Mouse (Mus musculus) layer of hippocampus, adult 11-12 months (tissue): ENCODE measurements at regions not wholly inside any gene's neighbourhood (a gene's known extent, or its start where the extent isn't known, plus 50 kb on each side); places are given as distances from the start of the nearest gene placed in this dataset.
"Not testable (repeated sequence)": the region's sequence is repeated elsewhere in the genome, so short reads cannot be mapped to it uniquely, and the experiment has no call there.

ENCODE experiments used
- DNase-seq: peaks from one replicate; pipeline ENCODE4 v3.0.0; 2022; ENCODE audit warnings: low spot score

DNA sequence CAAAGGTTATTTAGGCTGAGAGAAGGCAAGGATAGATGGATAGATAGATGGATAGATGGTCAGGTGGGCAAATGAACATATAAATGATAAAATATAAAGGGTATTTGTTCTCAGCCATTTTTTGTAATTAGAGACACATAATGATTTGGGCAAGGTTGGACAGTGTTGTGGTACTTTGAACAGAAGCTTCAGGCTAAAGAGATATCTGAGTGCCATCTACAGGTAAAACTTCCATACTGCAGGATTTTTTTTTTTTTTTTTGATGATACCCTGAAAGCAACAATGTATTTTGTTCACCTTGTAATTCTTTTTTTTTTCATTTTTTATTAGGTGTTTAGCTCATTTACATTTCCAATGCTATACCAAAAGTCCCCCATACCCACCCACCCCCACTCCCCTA lies 110.1 kb upstream of the Trabd2b start:
- DNase-seq, result no peak

DNA sequence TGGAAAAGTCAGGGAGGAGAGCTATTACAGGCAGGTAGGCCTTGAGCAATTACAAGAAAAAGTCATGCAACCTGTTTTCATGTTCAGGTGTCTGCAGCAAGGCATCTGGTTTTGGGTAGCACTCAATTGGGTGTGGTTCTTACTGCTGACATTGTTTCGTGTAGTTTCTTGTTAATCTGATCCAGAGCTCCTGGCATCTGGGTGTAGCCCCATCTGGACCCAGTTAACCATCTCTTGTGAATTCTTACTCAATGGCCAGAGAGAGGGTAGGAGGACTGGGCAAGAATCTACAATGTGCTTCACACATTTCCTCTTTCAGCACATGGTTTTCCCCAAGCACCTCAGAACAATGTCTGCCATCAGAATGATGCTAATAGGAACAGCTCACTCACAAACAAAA lies 108.0 kb upstream of the Trabd2b start:
- not testable (repeated sequence) for DNase-seq

DNA sequence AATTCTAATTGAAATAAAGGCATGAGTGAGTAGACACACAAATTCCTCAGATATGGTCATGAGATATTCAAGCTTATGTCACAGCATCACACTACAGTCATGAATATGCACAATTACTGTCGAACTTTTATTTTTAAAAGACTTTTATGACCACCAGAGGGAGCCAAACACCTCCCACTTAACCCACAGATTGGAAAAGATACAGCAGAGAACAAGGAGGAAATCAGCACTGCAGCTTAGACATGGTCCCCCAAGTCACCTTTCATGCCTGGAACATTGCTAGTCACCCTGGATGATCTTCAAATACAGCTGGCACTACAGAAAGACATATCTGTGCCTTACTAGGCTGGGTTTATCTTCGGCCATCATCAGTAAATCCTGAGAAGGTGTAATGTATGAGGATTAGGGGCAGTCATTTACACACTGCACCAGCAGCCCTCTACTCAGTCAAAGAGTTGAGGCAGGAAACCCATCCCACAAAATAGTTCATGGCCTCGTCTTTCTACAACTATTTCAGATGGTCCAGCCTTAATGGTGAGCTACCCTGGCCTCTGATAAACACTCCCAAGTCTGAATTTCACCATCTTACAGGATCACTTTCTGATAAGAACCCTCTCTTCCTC lies 106.0 kb upstream of the Trabd2b start:
- DNase-seq, result peak; percentile 43

DNA sequence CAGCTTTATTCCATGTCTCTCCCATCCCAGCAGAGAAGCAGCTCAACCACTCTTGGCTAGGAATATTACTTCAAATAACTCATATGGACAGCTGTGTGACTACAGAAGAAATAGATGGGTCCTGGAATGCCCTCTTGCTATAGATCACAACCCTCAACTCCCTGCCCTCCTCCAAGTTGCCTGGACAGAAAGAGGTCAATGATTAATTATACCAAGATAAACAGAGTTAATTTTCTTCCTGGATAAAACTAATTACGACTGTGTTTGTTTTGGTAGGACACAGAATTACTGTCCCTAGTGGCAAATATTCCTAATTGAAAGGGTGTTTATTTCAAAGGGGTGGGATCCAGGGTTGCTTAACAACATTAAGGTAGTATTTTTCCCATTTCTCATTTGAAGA lies 101.9 kb upstream of the Trabd2b start:
- DNase-seq, result no peak

DNA sequence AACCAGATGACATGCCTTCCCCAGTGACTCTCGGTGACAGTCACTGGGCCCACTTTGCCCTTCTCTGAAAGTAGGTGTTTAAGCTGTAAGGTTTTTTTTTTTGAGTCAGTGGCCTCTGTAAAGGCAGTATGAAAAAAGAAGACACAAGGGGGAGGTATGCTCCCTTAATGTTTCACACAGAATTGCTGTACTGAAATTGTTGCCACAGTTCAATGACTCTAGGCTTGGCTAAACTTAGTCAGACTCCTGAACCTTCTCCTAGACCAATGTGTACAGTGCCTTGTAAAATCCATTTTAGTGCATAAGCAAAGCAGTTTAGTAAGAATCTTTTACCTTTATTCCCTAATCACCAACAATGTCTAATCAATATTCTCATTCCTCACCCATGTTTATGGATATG lies 99.0 kb upstream of the Trabd2b start:
- no peak for DNase-seq

DNA sequence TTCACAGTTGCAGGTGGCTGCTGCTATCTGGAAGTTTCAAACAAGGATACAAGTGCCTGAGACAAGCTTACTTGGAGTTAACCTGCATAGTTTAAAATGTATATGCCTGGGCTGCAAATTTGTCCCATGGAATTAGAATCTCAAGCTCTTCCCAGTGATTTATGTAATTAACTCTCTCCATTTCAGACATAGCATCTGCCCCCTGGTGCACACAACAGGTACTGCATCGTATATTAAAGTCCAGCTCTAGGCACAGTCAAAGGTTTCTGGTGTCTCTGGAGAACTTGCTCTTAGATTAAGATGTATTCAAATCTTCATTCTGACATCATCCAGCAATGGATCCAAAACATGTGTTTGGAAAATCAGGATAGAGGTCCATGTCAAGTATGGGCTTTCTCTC lies 98.0 kb upstream of the Trabd2b start:
- peak; percentile 25 for DNase-seq

DNA sequence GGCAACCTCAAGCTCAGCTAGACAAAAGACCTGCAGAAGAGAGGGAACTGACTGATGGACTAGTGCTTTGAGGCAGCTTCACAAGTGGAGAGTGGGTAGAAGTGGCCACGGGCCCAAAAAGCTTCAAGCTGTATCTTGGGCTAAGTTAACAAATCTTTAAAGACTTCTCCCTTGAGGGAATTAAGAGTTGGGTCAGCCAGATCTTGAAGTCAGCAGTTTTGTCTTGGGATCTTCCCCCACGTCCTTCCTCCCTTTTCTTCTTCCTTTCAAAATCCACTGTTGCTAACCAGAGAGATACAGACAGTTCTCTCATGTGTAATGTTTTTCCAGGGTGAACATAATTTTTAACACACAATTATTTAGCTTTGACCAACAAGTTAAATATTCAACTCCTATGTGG lies 91.5 kb upstream of the Trabd2b start:
- no peak for DNase-seq

DNA sequence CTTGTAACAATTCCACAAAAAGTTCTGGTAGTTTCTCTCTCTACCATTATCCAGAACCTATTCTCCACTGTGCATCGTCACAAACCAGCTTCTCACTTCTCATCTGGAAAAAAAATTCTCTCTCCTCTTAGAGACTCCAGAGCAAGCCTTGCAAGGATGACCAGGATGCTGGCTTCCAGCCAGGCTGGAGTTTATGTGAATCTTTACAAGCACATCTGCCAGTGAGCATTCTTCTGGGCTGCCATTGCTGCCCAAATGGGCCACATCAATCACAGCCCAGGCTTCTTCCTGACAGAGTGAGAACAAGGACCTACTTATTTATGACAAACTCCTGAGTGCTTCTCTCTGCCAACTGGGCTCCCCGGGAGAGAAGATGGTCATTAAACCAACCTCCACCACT lies 91.0 kb upstream of the Trabd2b start:
- no peak for DNase-seq

DNA sequence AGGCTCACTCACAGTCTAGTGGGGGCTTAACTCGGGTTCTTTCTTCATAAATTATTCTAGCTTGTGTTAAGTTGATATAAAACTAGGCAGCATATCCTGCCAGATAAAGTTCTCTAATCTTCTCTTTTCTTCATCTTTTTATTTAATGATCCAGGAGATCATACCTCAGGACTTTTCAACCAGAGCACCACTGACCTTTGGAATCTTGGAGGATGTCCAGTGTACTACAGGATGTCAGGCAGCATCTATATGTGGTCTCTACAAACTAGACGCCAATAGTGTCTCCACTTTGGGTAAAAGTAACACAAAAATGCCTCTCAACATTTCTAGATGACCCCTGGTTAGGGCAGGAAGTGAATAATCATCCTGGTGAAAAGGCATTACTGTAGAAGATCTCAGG lies 89.4 kb upstream of the Trabd2b start:
- DNase-seq, result no peak

DNA sequence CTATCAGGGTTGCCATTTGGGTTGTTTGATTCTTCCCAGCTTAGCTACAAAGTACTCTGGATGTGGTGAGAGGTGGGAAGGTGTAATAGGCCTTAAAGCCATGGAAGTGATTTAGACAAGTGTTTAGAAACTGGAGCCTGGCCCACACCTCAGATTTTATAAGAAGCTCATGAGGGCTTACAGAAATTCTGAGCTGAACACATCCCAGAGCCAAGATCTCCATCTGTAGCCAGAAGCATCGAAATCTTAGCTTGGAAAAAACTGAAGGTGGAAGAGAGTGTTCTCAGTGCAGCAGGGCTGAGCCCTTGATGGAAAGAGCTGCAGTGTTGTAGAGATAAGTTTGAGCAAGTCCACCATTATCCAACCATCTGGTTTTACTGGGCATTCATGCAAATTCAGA lies 86.4 kb upstream of the Trabd2b start:
- DNase-seq, result no peak

DNA sequence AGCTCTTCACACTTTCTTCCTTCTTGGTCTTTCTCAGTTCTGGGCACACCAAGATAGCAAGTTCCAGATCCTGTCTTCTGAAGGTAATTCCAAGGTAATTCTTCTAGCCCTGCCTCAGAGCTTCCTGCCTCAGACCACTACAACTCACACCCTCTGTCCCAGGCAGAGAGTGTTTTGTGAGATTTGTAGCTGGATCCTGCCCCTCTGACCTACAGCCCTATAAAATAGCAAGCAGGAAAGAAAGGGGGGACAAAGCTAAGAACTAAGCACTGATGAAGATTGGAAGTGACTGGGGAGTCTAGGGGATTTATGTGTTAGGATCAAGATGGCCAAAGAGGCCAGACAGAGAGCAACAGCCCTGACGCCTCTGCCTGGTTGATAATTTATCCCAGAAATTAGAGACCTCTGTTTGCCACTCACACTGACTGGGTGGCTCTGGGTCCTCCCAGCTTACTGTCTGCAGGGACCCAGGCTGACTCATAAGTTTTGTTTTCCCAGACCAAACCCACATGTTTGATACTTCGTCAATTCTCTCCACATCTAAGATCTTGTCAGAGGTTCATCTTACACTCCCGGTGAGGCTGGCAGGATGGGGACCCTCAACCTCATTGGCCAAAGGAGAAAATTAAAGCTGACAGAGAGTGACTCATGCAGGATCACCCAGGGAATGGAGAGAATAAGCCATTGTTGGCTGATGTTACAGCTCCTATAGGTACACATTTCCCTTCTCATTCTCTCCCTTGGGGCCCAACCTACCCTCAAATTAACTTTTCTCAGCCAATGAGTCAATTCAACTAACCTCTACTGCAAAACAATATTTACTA lies 84.8 kb upstream of the Trabd2b start:
- no peak for DNase-seq

DNA sequence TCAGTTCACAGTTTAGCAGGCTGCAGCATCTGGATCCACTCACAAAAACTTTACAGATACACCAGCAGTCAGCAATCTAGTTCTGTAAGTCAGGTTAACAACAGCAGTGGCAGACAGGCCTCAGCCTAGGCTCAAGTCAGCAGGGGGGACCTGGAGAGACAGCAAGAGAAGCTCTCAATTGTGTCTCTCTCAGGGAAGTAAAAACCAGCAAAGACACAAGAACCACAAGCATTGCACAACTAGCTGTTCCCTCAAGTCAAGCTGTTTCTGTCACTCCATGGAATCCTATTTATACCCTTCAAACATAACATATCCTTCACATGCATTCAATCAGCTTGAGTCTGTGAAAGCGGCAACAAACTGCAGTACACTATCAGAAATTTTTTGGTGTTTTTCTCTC lies 76.5 kb upstream of the Trabd2b start:
- no peak for DNase-seq

DNA sequence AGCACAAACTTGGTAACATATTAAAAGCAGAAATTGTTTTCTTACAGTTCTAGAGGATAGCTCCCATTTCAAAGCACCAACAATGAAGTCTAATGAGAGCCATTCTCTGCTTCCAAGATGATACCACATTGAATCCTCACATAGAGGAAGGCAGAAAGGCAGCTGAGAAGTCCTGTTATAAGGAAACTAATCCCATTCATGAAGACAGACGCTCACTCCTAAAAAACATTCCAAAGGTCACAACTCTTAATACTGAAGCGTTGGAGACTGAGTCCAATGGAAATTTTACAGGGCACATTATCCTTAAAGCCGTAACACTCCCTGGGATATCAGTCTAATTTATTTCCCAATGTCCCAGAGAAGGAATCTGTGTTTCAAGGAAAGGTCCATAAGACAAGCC lies 75.4 kb upstream of the Trabd2b start:
- no peak for DNase-seq

DNA sequence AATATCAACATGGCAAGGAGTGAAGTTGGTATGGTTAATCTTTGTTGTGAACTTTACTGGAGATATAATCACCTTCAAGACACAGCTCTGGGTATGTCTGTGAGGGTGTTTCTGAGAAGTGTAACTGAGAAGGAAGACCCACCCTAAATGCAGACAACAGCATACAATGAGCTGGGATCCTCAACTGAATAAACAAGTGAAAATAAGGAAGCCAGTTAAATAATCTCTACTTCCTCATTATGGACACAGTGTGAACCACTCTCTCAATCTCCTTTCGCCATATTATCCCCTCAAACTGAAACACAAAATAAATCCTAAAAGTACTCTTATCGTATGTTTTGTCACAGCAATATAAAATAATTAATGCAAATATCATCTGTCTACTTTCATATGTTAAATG lies 71.7 kb upstream of the Trabd2b start:
- DNase-seq, result no peak

DNA sequence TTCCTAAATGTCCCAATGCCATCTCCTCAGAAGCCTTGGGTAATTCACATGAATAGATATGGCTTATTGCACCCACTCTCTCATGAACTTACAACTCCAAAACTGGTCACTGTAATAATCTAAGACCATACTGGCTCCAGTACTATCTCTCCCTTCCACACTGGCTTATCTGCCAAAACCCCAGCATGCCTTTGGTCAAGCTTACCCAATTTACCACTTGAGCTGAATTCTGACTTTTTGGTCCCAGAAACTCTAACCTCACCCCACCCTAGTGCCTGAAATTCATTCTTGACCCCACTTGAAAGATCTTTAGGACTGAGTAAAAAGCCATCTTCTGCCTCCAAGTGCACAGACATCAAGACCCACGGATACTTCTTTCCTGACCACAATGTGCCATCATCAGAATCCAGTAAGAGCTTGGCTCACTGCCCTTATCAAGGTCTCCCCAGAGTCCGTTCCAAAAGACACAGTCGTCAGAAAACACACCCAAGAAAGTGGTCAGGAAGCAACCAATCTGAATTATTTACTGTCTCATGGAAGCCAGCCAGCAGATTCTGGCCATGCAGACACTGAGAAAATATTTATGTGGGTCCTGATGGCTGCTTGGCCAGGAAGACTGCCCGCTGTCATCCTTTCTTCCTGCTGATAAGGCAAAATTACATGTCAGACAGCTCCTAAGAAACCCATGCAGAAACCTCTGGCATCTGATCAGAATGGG lies 70.3 kb upstream of the Trabd2b start:
- no peak for DNase-seq

DNA sequence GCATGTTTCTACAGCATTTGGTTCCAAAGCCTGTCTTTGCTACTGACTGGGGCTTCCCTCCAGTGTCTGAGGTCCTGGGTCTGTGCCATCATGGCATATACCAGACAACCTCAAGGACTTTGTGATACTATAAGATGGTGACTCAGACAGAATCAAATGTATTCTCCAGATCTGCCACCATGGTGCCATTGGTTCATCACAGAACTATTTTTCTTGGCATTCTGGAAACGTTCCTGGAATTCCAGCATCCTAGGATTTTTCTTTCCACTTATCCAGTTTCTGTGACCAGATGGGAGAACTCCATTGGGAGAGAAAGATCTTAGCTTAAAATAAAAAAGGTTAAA lies 69.8 kb upstream of the Trabd2b start:
- DNase-seq, result no peak

DNA sequence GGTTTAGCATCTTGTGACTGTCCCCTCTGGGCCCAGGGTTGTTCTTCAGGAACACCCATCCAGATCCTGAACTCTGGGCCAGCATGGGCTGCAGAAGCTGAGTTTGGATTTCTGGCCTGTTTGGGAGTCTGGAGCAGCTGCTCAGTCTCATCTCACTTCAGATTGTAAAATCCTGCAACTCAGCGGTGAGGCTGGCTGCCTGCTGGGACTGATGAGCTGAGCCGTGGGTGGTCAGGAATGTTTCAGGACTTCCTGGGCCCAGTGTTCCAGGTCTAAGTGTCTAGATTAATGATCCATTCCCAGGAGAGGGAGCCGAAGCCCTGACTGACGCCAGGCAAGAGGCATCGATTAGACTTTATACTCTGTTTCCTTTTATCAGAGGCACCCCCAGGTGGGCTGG lies 66.7 kb upstream of the Trabd2b start:
- no peak for DNase-seq

DNA sequence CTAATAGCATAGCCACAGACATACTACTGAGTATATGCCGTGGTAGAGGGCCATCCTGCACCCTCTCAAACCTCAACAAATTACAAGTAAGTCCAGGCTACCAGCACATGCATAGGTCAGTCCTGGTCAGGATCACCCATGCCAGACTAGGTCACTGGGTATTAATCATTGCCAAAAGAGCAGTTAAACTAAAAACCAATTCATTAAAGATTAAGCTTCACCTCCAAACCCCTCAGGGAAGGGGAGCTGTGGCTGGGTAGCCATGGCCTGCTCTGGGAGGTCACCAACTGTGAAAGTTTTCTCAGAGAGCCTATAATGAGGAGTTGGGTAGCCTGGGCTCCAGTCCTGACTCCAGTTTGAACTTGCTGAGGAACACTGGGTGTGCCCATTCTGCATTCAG lies 61.4 kb upstream of the Trabd2b start:
- no peak for DNase-seq

DNA sequence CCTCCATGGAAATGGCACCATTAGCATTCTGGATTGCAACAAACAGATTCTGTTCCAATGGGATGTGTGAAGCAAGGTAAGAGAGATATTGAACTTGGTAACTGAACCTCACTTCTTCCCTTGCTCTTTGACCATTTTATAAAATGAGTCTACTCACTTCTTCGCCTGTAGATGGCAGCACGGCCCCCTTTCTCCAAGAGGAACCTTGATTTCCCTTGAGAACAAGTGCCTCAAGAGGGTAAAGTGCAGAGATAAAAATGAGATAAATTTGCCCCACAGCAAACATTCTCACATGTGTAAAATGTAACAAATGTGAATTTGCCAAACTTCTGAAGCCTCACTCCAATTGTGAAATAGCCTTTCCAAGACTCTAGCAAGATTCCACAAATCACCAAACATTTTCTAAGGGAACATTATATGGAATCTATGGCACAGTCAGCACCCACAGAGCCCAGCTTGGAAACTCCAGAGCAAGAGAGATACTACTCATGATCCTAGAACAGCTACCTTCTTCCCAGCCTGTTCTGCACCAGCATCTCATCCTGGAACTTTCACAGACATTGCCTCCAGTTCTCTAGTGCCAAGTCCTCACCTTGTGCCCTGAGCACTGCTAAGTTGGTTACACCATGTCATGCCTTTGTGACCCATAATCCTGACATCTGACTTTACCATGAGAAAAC lies 60.3 kb upstream of the Trabd2b start:
- peak; percentile 36 for DNase-seq

DNA sequence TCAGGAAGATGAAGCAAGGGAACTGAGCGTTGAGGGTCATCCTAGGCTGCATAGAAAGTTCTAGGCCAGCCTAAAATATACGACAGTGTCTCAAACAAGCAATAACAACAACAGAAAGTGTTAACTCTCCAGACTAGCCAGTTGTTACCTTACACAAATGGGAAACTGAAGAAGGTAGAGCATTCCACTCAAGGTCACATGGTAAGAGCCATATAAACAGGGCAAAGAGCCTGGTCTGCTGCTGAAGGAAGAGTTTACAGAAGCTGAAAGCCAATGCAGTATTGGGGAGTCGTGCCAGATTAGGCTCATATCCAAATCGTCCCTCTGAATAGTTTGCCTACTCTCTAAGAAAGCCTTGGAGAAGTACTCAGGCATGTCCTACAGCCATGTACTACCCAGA lies 59.6 kb upstream of the Trabd2b start:
- DNase-seq, result no peak

DNA sequence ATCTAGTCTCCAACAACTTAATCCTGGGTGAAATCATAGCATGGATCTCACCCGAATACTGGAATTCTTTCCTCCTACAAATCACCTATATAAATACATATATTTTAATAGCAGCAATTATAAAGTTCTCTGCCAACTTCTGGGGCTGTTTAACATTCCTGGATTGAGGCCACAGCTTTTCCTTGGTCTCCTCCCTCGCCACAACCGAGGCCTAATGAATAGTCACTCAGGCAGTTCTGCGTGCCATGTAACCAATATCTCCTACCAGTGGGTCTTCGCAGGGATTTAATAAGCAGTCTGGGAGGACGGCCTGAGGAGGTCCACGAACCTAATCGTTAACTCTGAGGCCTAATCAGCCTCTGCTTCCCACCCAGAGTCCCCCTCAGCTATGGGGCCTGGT lies 56.9 kb upstream of the Trabd2b start:
- no peak for DNase-seq

DNA sequence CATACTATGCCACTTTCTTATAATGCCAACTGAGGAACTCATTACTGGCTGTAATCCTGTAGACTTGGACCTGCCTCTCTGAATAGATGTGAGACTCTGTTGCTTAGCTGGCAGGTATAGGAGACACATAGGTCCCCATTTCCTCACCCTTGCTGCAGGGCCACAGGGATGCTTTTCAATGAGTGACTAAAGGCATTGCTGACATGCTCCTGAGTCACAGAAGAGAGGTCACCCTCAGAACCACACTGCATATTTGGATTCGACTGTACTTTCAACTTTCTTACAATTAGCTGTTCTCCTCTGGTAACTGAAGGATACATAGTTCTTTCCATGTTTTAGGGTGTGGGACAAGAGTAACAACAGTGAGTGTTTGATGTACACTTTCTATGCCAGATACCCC lies 55.2 kb upstream of the Trabd2b start:
- no peak for DNase-seq

DNA sequence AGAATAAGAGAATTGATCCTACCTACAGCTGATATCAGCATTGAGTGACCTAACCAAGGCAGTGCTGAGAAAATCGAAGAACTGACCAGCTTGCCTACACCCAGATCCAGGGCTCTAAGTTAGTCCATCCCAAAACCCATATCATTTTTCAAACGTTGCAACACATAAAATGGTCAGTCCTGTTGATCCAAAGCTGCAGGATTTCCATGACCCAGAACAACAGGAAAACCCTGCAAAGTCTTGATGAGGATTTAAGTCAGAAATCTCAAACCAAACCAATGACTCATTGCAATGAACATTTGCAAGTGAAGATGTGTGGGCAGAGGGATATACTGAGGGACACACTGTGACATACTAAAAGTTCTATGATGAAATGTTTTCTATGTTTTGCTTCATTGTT lies 53.5 kb upstream of the Trabd2b start:
- no peak for DNase-seq
